Mouse (Mus musculus): ENCODE measurements around the gene Stim1.

DNA sequence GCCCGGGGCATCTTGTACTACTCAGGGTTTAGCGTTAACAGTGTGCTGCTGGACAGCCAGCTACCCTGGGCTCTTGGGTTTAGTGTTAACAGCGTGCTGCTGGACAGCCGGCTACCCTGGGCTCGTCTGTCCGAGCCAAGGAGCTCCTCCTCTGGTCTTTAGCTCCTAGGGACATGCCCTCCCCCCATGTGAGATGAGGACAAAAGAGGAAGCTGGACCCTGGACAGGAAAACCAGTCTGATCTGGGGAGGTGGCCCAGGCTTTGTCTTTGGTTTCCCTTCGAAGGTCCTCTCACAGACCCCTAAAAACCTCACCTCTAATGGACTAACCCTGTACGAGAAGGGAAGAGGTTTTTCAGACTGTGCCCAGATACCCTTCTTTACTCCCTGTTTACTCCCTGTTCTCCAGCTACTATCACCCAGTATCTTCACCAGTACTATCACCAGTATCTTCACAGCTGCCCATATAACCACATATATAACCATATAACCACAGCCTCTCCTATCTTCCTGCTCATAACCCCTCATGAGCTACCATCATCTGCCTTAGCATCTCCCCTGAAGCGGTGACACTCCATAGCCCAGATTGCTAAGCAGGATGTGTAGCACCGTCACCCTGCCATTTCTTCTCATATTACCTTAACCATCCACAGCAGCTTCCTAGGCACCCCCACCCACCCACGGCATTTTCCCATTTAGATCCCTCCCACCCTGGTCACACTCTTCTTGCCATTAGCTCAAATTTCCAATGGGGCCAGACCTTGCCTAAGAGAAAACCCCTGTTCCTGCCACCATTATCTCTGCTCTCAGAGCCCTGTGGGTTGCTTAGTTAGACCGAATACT is 20.4 kb upstream of the Stim1 start:
- TF ChIP-seq CTCF (IDR thresholded peaks at IDR 0.05; ENCODE audit: insufficient read depth, low read depth, low read length) (no peak), POLR2A (IDR thresholded peaks at IDR 0.05; ENCODE audit: insufficient read depth, low read depth, low read length) (no peak)

Data from olfactory bulb, adult 2 months (tissue).